Mouse (Mus musculus): ENCODE results near the gene Gm20838.
"Not testable (repeated sequence)": the region's sequence is repeated elsewhere in the genome, so short reads cannot be mapped to it uniquely, and the experiment has no call there.

Gene Gm20838

DNA sequence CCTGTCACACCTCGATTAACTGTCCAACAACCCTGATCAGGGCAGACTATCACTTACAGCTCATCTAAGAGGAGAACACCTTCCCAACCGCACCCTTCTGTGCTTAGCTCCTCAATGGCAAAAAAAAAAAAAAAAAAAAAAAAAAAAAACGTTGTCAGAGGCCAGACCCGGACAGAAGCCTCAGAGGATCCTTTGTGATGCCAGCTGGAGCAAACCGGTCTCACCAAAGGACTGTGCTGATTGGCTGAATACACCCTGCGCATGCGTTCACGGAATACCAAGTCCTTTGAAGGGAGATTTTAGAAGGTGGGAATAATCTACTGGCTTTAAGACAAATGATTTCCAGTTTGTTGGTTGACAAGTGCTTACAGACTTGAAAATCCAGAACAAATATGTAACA lies at the start of gene Gm20838:
Gm20838 (minus strand) TSS at position 101 of the 400 bp plus-strand sequence.
- DNase-seq: not testable (repeated sequence)
